Mouse (Mus musculus) bone marrow macrophage, adult 2 months (primary cell): ENCODE results near the gene Erf.

ENCODE experiments used
- CTCF ChIP-seq: IDR thresholded peaks from 2 replicates; pipeline ENCODE4 v1.5.1; 2012; ENCODE audit warnings: low read depth, mild to moderate bottlenecking, low read length, moderate library complexity
- POLR2A ChIP-seq: IDR thresholded peaks from 2 replicates; pipeline ENCODE4 v1.6.1; 2012; ENCODE audit warnings: mild to moderate bottlenecking, low read depth, low read length, borderline replicate concordance

GRCm38 (mm10) chr7:25203624-25204023, 46.9 kb downstream of the Erf start:
- no peak for TF ChIP-seq CTCF
- no peak for TF ChIP-seq POLR2A
